Mouse (Mus musculus) B cell, adult 2 months (primary cell): Measurements from ENCODE around the gene Ccdc162.

Source experiments
- DNase-seq, 2 experiments: peaks; one replicate each; pipeline ENCODE4 v3.0.0; 2022

Ccdc162 gene

GRCm38 (mm10) chr10:41573190-41573589 is 143.2 kb downstream of the Ccdc162 start:
- DNase-seq, result peak; percentile 79 to 86

GRCm38 (mm10) chr10:41572274-41572673 is 144.2 kb downstream of the Ccdc162 start:
- no peak for DNase-seq

GRCm38 (mm10) chr10:41571065-41571464 is 145.4 kb downstream of the Ccdc162 start:
- no peak for DNase-seq

GRCm38 (mm10) chr10:41568306-41568705 is 148.1 kb downstream of the Ccdc162 start:
- no peak for DNase-seq

- no peak for DNase-seq
Observed at GRCm38 (mm10) chr10:41565141-41565540, 151.3 kb downstream of the Ccdc162 start.

GRCm38 (mm10) chr10:41561701-41562395 is 154.6 kb downstream of the Ccdc162 start:
- no peak for DNase-seq

- no peak for DNase-seq
Observed at GRCm38 (mm10) chr10:41558401-41558800, 158.0 kb downstream of the Ccdc162 start.

GRCm38 (mm10) chr10:41555081-41555480 is 161.4 kb downstream of the Ccdc162 start:
- DNase-seq, result no peak

- no peak for DNase-seq
Observed at GRCm38 (mm10) chr10:41553711-41554110, 162.7 kb downstream of the Ccdc162 start.

- peak; percentile 31 to 33 for DNase-seq
Observed at GRCm38 (mm10) chr10:41552847-41553589, 163.4 kb downstream of the Ccdc162 start.

- DNase-seq, result peak; percentile 15 to 20
Observed at GRCm38 (mm10) chr10:41552319-41552718, 164.1 kb downstream of the Ccdc162 start.

GRCm38 (mm10) chr10:41550711-41551110 is 165.7 kb downstream of the Ccdc162 start:
- DNase-seq, result no peak

- DNase-seq, result no peak
Observed at GRCm38 (mm10) chr10:41546396-41547165, 169.9 kb downstream of the Ccdc162 start.

GRCm38 (mm10) chr10:41545224-41545755 is 171.1 kb downstream of the Ccdc162 start:
- DNase-seq, result no peak

GRCm38 (mm10) chr10:41544481-41545190 is 171.8 kb downstream of the Ccdc162 start:
- DNase-seq, result peak; percentile 61 to 70

GRCm38 (mm10) chr10:41543844-41544243 is 172.6 kb downstream of the Ccdc162 start:
- no peak for DNase-seq

GRCm38 (mm10) chr10:41543439-41543838 is 173.0 kb downstream of the Ccdc162 start:
- no peak for DNase-seq

GRCm38 (mm10) chr10:41542057-41542456 is 174.4 kb downstream of the Ccdc162 start:
- DNase-seq, result no peak

- DNase-seq, result no peak
Observed at GRCm38 (mm10) chr10:41538986-41539385, 177.4 kb downstream of the Ccdc162 start.

GRCm38 (mm10) chr10:41537983-41538330 is 178.5 kb downstream of the Ccdc162 start:
- DNase-seq, result no peak

GRCm38 (mm10) chr10:41537226-41537982 is 179.0 kb downstream of the Ccdc162 start:
- DNase-seq, result no peak

- no peak for DNase-seq
Observed at GRCm38 (mm10) chr10:41536714-41537113, 179.7 kb downstream of the Ccdc162 start.
